Mouse (Mus musculus): ENCODE measurements at regions not wholly inside any gene's neighbourhood (a gene's known extent, or its start where the extent isn't known, plus 50 kb on each side); places are given as distances from the start of the nearest gene placed in this dataset.

GRCm38 (mm10) chr5:136623791-136624190, 56.5 kb upstream of the Cux1 start:
- TF ChIP-seq POLR2A (IDR thresholded peaks at IDR 0.05; ENCODE audit: low read depth, low read length) (no peak), CTCF (IDR thresholded peaks at IDR 0.05; ENCODE audit: extremely low read depth, insufficient read length, insufficient replicate concordance, low read depth, low read length) (no peak)

Data from small intestine, adult 2 months (tissue).